Mouse (Mus musculus): Measurements from ENCODE around the gene Cldn18. TPM values are rescaled to one million over a fixed set of nuclear protein-coding genes. Genes with fewer than 3 reads are reported as not detected.

Gene Cldn18
- polyA plus RNA-seq (2017; shearing (Covaris generic)), result not detected

GRCm38 (mm10) chr9:99717134-99717533 lies at the start of gene Cldn18:
Gene Cldn18, minus strand, starts transcription at chr9:99717267.

Other genes starting within 250 kb of the Cldn18 start
- gene Armc8, start 148.4 kb downstream of the Cldn18 start, polyA plus RNA-seq (2017; shearing (Covaris generic)), result 40.0 TPM
- gene Dbr1, start 141.5 kb downstream of the Cldn18 start, polyA plus RNA-seq (2017; shearing (Covaris generic)), result 59.5 TPM
- gene A4gnt, start 104.8 kb downstream of the Cldn18 start, polyA plus RNA-seq (2017; shearing (Covaris generic)), result not detected
- gene Dzip1l, start 87.8 kb downstream of the Cldn18 start, polyA plus RNA-seq (2017; shearing (Covaris generic)), result not detected
- gene Sox14, start 158.9 kb upstream of the Cldn18 start, polyA plus RNA-seq (2017; shearing (Covaris generic)), result not detected

Data from naive thymus-derived CD4-positive, alpha-beta T cell, adult 5 months (primary cell).